Mouse (Mus musculus): ENCODE data around the gene Senp5.
A peak's percentile ranks its signal among the peaks of the same experiment; 100 is the strongest.

The Senp5 gene

GRCm38 (mm10) chr16:31938856-31939255 lies 64.2 kb downstream of the Senp5 start:
- DNase-seq = no peak

GRCm38 (mm10) chr16:31936568-31936967 lies 66.5 kb downstream of the Senp5 start:
- DNase-seq = no peak

DNA sequence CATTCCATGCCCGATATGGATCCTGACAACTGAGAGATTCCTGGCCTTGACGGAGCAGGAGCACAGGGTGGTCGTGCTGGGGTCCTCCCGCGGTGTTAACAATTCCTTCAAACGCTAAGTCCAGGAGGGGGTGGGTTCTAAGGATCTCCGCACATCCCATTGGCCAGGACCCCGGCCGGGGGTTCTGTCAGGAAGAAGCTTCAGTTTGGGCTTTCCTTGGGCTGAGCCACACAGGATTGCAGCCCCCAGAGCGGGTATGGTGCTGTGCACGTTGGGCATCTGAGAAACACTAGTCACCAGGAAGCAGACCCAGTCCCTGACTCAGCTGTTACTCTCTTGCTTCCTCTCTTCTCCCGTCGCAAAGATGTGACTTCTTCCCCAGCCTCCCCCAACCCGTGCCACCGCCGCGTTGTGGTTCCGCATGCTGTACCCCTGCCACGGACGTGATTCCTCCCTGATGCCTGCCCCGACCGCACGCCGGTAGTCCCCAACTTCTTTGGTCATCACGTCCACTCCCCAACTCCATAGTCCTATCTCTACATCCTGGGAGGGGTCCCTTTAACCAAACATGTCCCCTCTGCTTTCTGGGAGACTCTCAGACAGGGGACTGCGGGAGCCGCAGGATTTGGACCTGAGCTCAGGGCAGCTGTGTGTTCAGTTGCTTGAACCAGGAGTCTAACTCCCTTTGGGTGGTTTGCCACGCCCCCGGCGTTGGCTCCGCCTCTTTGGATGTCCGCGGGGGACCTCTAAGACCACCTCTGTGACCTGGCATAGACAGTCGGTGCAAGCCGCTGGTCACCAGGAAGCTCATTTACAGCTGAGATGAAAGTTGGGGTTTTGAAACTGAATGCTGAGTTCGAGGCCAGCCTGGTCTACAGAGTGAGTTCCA lies 67.8 kb downstream of the Senp5 start:
- no peak for DNase-seq

DNA sequence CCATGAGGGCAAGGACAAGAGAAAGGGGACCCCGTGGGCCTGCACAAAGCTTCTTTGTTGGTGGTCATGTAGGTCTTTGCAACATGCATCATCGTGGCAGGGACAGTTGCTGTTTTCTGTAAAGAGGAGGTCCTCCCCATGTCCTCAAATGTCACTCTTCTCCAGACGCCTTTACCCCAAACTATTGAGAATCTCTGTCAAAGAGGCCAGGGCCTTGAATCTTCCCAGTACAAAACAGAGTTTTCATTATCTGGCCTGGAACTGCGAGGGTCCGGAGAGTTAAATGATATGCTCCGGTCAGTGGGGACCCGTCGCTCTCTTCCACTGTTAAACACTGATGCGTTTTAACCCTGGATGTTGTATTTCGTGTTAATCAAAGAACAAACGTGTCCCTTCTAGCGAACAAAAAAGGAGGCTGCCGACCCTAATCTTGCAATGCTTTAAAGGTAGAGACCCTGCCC lies 68.5 kb downstream of the Senp5 start:
- DNase-seq = no peak

GRCm38 (mm10) chr16:31933751-31934549 lies 69.1 kb downstream of the Senp5 start, which contains the start of gene Pigz:
Gene Pigz (plus strand): TSS chr16:31933851.
- DNase-seq = peak; percentile 54

GRCm38 (mm10) chr16:31932840-31933697 lies 70.0 kb downstream of the Senp5 start:
- peak; percentile 90 for DNase-seq

- no peak for DNase-seq
Measured at GRCm38 (mm10) chr16:31932255-31932654, 70.8 kb downstream of the Senp5 start.

DNA sequence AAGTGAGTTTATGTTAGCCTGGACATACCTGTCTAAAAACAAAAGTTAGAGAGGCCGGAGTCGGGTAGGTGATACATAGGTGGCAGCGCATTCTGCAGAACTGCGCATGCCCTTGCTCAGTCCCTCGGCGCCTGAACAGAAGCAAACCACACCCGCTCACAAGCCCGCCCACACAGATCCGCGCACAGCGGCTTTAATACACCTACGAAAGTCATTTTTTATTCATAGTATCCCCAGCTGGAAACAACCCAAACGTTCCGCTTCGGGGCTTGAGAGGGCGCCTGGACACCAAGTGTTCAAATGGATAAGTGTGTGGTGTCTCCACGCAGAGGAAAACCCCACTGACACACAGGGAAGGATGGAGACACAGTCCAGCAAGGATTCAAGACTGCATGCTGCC lies 71.8 kb downstream of the Senp5 start:
- DNase-seq = no peak

- DNase-seq = no peak
Measured at GRCm38 (mm10) chr16:31927412-31927811, 75.7 kb downstream of the Senp5 start.

GRCm38 (mm10) chr16:31926547-31927182 lies 76.4 kb downstream of the Senp5 start:
- DNase-seq = no peak

DNA sequence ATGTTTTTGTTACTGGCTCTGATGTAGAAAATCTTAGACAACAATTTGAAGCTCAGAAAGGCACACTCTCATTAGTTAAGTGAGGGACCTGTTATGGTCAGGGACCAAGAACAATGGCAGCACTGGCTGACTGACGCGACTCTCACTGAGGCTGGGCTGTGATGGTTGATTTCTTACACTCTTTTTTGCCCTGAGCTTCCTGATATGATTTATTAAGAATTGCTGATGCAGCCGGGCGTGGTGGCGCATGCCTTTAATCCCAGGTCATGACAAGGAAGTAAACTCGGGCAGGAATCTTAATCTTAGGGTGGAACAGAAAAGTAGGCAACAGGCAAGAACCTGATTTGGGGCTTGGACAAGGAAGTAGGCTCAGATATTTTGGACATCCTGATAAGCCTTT lies 77.0 kb downstream of the Senp5 start:
- no peak for DNase-seq

DNA sequence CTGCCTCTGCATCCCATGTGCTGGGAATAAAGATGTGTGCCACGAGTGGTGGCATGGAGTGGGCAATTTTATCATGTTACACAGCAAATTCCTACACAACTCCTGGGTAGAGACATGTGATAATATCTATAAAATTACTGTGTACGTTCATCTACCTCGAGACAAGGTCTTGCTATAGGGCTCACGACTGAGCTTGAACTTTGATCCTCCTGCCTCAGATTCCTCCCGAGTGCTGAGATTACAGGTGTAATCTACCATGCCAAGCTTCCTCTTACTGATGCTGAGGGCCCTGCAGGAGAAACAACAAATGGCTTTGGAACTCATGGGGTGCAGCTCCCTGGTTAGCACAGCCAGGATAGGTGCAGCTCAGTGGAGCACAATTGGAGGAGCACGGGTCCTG lies 78.7 kb downstream of the Senp5 start:
- DNase-seq = no peak

- peak; percentile 86 for DNase-seq
Measured at GRCm38 (mm10) chr16:31918248-31918724, 84.8 kb downstream of the Senp5 start.

DNA sequence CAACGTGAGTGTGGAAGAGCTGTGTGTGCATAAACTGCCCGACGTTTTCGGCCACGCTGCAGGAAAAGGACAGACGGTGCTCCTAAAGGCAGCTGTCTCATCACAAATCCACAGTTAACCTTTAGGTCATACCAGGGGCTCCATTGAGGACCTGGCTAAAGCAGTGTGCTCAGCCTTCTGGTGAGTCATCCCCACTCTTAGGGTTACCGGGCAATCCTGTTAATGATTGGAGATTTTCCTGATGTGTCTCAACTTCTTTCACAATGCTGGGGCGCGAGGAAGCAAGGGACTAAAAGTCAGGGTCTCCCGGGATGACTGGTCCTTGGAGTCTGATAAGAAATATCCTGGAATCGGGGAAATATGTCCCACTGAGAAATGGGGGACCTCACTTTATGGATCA lies 85.3 kb downstream of the Senp5 start:
- DNase-seq = peak; percentile 27

GRCm38 (mm10) chr16:31910281-31910847 lies 92.7 kb downstream of the Senp5 start:
- DNase-seq = peak; percentile 22
